Mouse (Mus musculus): ENCODE measurements at regions not wholly inside any gene's neighbourhood (a gene's known extent, or its start where the extent isn't known, plus 50 kb on each side); places are given as distances from the start of the nearest gene placed in this dataset.
A peak's percentile ranks its signal among the peaks of the same experiment; 100 is the strongest.

- Histone ChIP-seq H3K9ac (no peak overlapping the region), H3K9me3 (replicated peaks) (no peaks in the 10 kb centered on the region), H3K4me1 (0 out of 2 replicates have a peak, but pooled peaks cover 3% of the 10 kb centered on the region), H3K27ac (no peak overlapping the region), H3K27me3 (no peaks in the 10 kb centered on the region), H3K4me3 (no peak overlapping the region), H3K36me3 (no peaks in the 10 kb centered on the region), H3K4me2 (replicated peaks) (no peak overlapping the region)
- WGBS: 61% methylated on average over 4 of the region's 4 CpGs
- no peak for ATAC-seq (ENCODE audit: low FRiP score)
Observed at GRCm38 (mm10) chr8:6575241-6575640, 1470.1 kb upstream of the Slc10a2 start.

- no peak for ATAC-seq (ENCODE audit: low FRiP score)
- Histone ChIP-seq H3K27ac (no peak overlapping the region), H3K36me3 (no peaks in the 10 kb centered on the region), H3K9ac (no peak overlapping the region), H3K4me1 (0 out of 2 replicates have a peak, but pooled peaks cover 3% of the 10 kb centered on the region), H3K9me3 (replicated peaks) (no peaks in the 10 kb centered on the region), H3K4me3 (no peak overlapping the region), H3K27me3 (no peaks in the 10 kb centered on the region), H3K4me2 (replicated peaks) (no peak overlapping the region)
- WGBS: 88% methylated on average over 3 of the region's 3 CpGs
Observed at GRCm38 (mm10) chr8:6573492-6573891, 1468.3 kb upstream of the Slc10a2 start.

- no peak overlapping the region for H3K4me3 ChIP-seq
- ATAC-seq (ENCODE audit: low FRiP score): peak; percentile 64
- no peak overlapping the region for H3K9ac ChIP-seq
- no peaks in the 10 kb centered on the region for H3K27me3 ChIP-seq
- 0 out of 2 replicates have a peak, but pooled peaks cover 3% of the 10 kb centered on the region for H3K4me1 ChIP-seq
- WGBS: 37% methylated on average over 9 of the region's 9 CpGs
- no peak overlapping the region for H3K4me2 ChIP-seq (replicated peaks)
- H3K36me3 ChIP-seq: no peaks in the 10 kb centered on the region
- no peaks in the 10 kb centered on the region for H3K9me3 ChIP-seq (replicated peaks)
- no peak overlapping the region for H3K27ac ChIP-seq
Observed at GRCm38 (mm10) chr8:6572066-6572665, 1467.0 kb upstream of the Slc10a2 start.

GRCm38 (mm10) chr8:6550965-6551364 is 1445.8 kb upstream of the Slc10a2 start:
- H3K4me1 ChIP-seq: no peaks in the 10 kb centered on the region
- H3K27me3 ChIP-seq: no peaks in the 10 kb centered on the region
- H3K4me3 ChIP-seq: no peak overlapping the region
- H3K36me3 ChIP-seq: no peaks in the 10 kb centered on the region
- no peak overlapping the region for H3K9ac ChIP-seq
- H3K27ac ChIP-seq: no peak overlapping the region
- ATAC-seq (ENCODE audit: low FRiP score): no peak
- no peaks in the 10 kb centered on the region for H3K9me3 ChIP-seq (replicated peaks)
- no peak overlapping the region for H3K4me2 ChIP-seq (replicated peaks)

- WGBS: 19% methylated on average over 5 of the region's 5 CpGs
- no peak overlapping the region for H3K4me2 ChIP-seq (replicated peaks)
- no peak overlapping the region for H3K27ac ChIP-seq
- no peaks in the 10 kb centered on the region for H3K9me3 ChIP-seq (replicated peaks)
- no peaks in the 10 kb centered on the region for H3K36me3 ChIP-seq
- H3K4me3 ChIP-seq: no peak overlapping the region
- H3K9ac ChIP-seq: no peak overlapping the region
- no peak for ATAC-seq (ENCODE audit: low FRiP score)
- 0 out of 2 replicates have a peak, but pooled peaks cover 3% of the 10 kb centered on the region for H3K4me1 ChIP-seq
- H3K27me3 ChIP-seq: no peaks in the 10 kb centered on the region
Observed at GRCm38 (mm10) chr8:6527171-6527570, 1422.0 kb upstream of the Slc10a2 start.

- no peaks in the 10 kb centered on the region for H3K9me3 ChIP-seq (replicated peaks)
- no peak overlapping the region for H3K27ac ChIP-seq
- no peaks in the 10 kb centered on the region for H3K36me3 ChIP-seq
- H3K27me3 ChIP-seq: no peaks in the 10 kb centered on the region
- H3K4me3 ChIP-seq: no peak overlapping the region
- ATAC-seq (ENCODE audit: low FRiP score): no peak
- no peaks in the 10 kb centered on the region for H3K4me1 ChIP-seq
- H3K9ac ChIP-seq: no peak overlapping the region
- H3K4me2 ChIP-seq (replicated peaks): no peak overlapping the region
Observed at GRCm38 (mm10) chr8:6515882-6516682, 1410.9 kb upstream of the Slc10a2 start.

GRCm38 (mm10) chr8:6492453-6492852 is 1387.3 kb upstream of the Slc10a2 start:
- 80% methylated on average over 1 of the region's 1 CpGs for WGBS
- Histone ChIP-seq H3K4me3 (no peak overlapping the region), H3K27ac (no peak overlapping the region), H3K9ac (no peak overlapping the region), H3K4me2 (replicated peaks) (no peak overlapping the region), H3K9me3 (replicated peaks) (no peaks in the 10 kb centered on the region), H3K36me3 (no peaks in the 10 kb centered on the region), H3K4me1 (no peaks in the 10 kb centered on the region), H3K27me3 (no peaks in the 10 kb centered on the region)
- ATAC-seq (ENCODE audit: low FRiP score): no peak

- no peak for ATAC-seq (ENCODE audit: low FRiP score)
- no peak overlapping the region for H3K27ac ChIP-seq
- WGBS: 88% methylated on average over 1 of the region's 1 CpGs
- H3K4me2 ChIP-seq (replicated peaks): no peak overlapping the region
- no peaks in the 10 kb centered on the region for H3K4me1 ChIP-seq
- H3K9ac ChIP-seq: no peak overlapping the region
- H3K27me3 ChIP-seq: no peaks in the 10 kb centered on the region
- no peak overlapping the region for H3K4me3 ChIP-seq
- no peaks in the 10 kb centered on the region for H3K36me3 ChIP-seq
- no peaks in the 10 kb centered on the region for H3K9me3 ChIP-seq (replicated peaks)
Observed at GRCm38 (mm10) chr8:6481966-6482365, 1376.8 kb upstream of the Slc10a2 start.

- Histone ChIP-seq H3K4me3 (no peak overlapping the region), H3K27me3 (no peaks in the 10 kb centered on the region), H3K36me3 (no peaks in the 10 kb centered on the region), H3K4me2 (replicated peaks) (no peak overlapping the region), H3K9me3 (replicated peaks) (no peaks in the 10 kb centered on the region), H3K4me1 (no peaks in the 10 kb centered on the region), H3K27ac (no peak overlapping the region), H3K9ac (no peak overlapping the region)
- 88% methylated on average over 3 of the region's 3 CpGs for WGBS
- ATAC-seq (ENCODE audit: low FRiP score): no peak
Observed at GRCm38 (mm10) chr8:6471089-6471488, 1365.9 kb upstream of the Slc10a2 start.

- peak; percentile 58; the same call in 1 of the 2 replicates for ATAC-seq (ENCODE audit: low FRiP score)
- H3K36me3 ChIP-seq: no peaks in the 10 kb centered on the region
- no peaks in the 10 kb centered on the region for H3K9me3 ChIP-seq (replicated peaks)
- WGBS: 44% methylated on average over 3 of the region's 3 CpGs
- H3K4me1 ChIP-seq: no peaks in the 10 kb centered on the region
- no peak overlapping the region for H3K27ac ChIP-seq
- H3K4me3 ChIP-seq: no peak overlapping the region
- no peak overlapping the region for H3K4me2 ChIP-seq (replicated peaks)
- no peaks in the 10 kb centered on the region for H3K27me3 ChIP-seq
- H3K9ac ChIP-seq: no peak overlapping the region
Observed at GRCm38 (mm10) chr8:6456553-6457180, 1351.5 kb upstream of the Slc10a2 start.

- no peaks in the 10 kb centered on the region for H3K36me3 ChIP-seq
- no peak overlapping the region for H3K9ac ChIP-seq
- H3K9me3 ChIP-seq (replicated peaks): no peaks in the 10 kb centered on the region
- no peak for ATAC-seq (ENCODE audit: low FRiP score)
- no peak overlapping the region for H3K27ac ChIP-seq
- no peak overlapping the region for H3K4me2 ChIP-seq (replicated peaks)
- no peaks in the 10 kb centered on the region for H3K27me3 ChIP-seq
- H3K4me1 ChIP-seq: no peaks in the 10 kb centered on the region
- H3K4me3 ChIP-seq: no peak overlapping the region
- 52% methylated on average over 6 of the region's 6 CpGs for WGBS
Observed at GRCm38 (mm10) chr8:6448301-6448700, 1343.2 kb upstream of the Slc10a2 start.

- H3K9me3 ChIP-seq (replicated peaks): no peaks in the 10 kb centered on the region
- WGBS: 62% methylated on average over 4 of the region's 4 CpGs
- no peaks in the 10 kb centered on the region for H3K27me3 ChIP-seq
- ATAC-seq (ENCODE audit: low FRiP score): no peak; the same call in 1 of the 2 replicates
- no peak overlapping the region for H3K4me2 ChIP-seq (replicated peaks)
- no peak overlapping the region for H3K4me3 ChIP-seq
- H3K27ac ChIP-seq: no peak overlapping the region
- H3K9ac ChIP-seq: no peak overlapping the region
- H3K36me3 ChIP-seq: no peaks in the 10 kb centered on the region
- no peaks in the 10 kb centered on the region for H3K4me1 ChIP-seq
Observed at GRCm38 (mm10) chr8:6439069-6439468, 1333.9 kb upstream of the Slc10a2 start.

Measured in hindbrain, embryonic 12.5 days (tissue).